Mouse (Mus musculus) NIH3T3 (cell line): ENCODE results near the gene Gdpd5.

Experiments
- DNase-seq: peaks from one replicate; pipeline ENCODE4 v3.0.0-alpha.2; 2012; ENCODE audit warnings: low read depth

Gdpd5 gene

GRCm38 (mm10) chr7:99405386-99406155 lies 24.4 kb downstream of the Gdpd5 start:
- peak; percentile 42 for DNase-seq

- DNase-seq = no peak
Measured at GRCm38 (mm10) chr7:99407598-99407997, 26.4 kb downstream of the Gdpd5 start.

- DNase-seq = no peak
Measured at GRCm38 (mm10) chr7:99409441-99410222, 28.4 kb downstream of the Gdpd5 start.

GRCm38 (mm10) chr7:99410315-99410714 lies 29.1 kb downstream of the Gdpd5 start:
- no peak for DNase-seq

- no peak for DNase-seq
Measured at GRCm38 (mm10) chr7:99411047-99411779, 30.0 kb downstream of the Gdpd5 start.

GRCm38 (mm10) chr7:99415045-99415444 lies 33.8 kb downstream of the Gdpd5 start:
- DNase-seq = no peak

- no peak for DNase-seq
Measured at GRCm38 (mm10) chr7:99419311-99419710, 38.1 kb downstream of the Gdpd5 start.

GRCm38 (mm10) chr7:99421006-99421405 lies 39.8 kb downstream of the Gdpd5 start:
- DNase-seq = no peak

- no peak for DNase-seq
Measured at GRCm38 (mm10) chr7:99424538-99425155, 43.4 kb downstream of the Gdpd5 start.

- DNase-seq = no peak
Measured at GRCm38 (mm10) chr7:99425706-99426105, 44.5 kb downstream of the Gdpd5 start.

- DNase-seq = no peak
Measured at GRCm38 (mm10) chr7:99427031-99427430, 45.8 kb downstream of the Gdpd5 start.

GRCm38 (mm10) chr7:99427987-99428386 lies 46.8 kb downstream of the Gdpd5 start:
- DNase-seq = no peak

GRCm38 (mm10) chr7:99428836-99429235 lies 47.6 kb downstream of the Gdpd5 start:
- no peak for DNase-seq

GRCm38 (mm10) chr7:99429786-99430185 lies 48.6 kb downstream of the Gdpd5 start:
- DNase-seq = no peak

GRCm38 (mm10) chr7:99430246-99430645 lies 49.0 kb downstream of the Gdpd5 start:
- DNase-seq = no peak

GRCm38 (mm10) chr7:99432248-99432647 lies 51.0 kb downstream of the Gdpd5 start:
- peak; percentile 49 for DNase-seq

- no peak for DNase-seq
Measured at GRCm38 (mm10) chr7:99432863-99433262, 51.6 kb downstream of the Gdpd5 start.

- DNase-seq = no peak
Measured at GRCm38 (mm10) chr7:99434672-99435250, 53.5 kb downstream of the Gdpd5 start.

- no peak for DNase-seq
Measured at GRCm38 (mm10) chr7:99436530-99436929, 55.3 kb downstream of the Gdpd5 start.

GRCm38 (mm10) chr7:99438881-99439280 lies 57.7 kb downstream of the Gdpd5 start:
- DNase-seq = no peak

GRCm38 (mm10) chr7:99441534-99442072 lies 60.4 kb downstream of the Gdpd5 start:
- DNase-seq = peak; percentile 77
